Mouse (Mus musculus) neutrophil, adult 5-6 weeks (primary cell): Measurements from ENCODE around the gene A030005K14Rik. TPM values are rescaled to one million over a fixed set of nuclear protein-coding genes. Genes with fewer than 3 reads are reported as not detected.

ENCODE experiments used
- ATAC-seq: fragments of 151-379, 151-347 bp; 2 replicates; pipeline ENCODE4 v1.8.0; 2017; ENCODE audit warnings: mild to moderate bottlenecking, moderate TSS enrichment; ENCODE audit not compliant: insufficient number of reproducible peaks, poor library complexity, low FRiP score, severe bottlenecking; ENCODE audit errors: extremely low read depth
- total RNA-seq: library from RNA; stranded (forward); fragments of 200-1000 nt; gene quantifications from 2 replicates; pipeline ENCODE4 v1.2.3, GENCODE M21; 2017

A030005K14Rik gene
- total RNA-seq, 1 experiment from 2014 or later: not detected

- no peak for ATAC-seq
Observed at GRCm38 (mm10) chr1:83039080-83039479, 20.1 kb downstream of the A030005K14Rik start.

- ATAC-seq: no peak
Observed at GRCm38 (mm10) chr1:83038109-83038672, 21.0 kb downstream of the A030005K14Rik start, which contains the start of gene Slc19a3. Gene Slc19a3 (minus strand): TSS chr1:83038448.

DNA sequence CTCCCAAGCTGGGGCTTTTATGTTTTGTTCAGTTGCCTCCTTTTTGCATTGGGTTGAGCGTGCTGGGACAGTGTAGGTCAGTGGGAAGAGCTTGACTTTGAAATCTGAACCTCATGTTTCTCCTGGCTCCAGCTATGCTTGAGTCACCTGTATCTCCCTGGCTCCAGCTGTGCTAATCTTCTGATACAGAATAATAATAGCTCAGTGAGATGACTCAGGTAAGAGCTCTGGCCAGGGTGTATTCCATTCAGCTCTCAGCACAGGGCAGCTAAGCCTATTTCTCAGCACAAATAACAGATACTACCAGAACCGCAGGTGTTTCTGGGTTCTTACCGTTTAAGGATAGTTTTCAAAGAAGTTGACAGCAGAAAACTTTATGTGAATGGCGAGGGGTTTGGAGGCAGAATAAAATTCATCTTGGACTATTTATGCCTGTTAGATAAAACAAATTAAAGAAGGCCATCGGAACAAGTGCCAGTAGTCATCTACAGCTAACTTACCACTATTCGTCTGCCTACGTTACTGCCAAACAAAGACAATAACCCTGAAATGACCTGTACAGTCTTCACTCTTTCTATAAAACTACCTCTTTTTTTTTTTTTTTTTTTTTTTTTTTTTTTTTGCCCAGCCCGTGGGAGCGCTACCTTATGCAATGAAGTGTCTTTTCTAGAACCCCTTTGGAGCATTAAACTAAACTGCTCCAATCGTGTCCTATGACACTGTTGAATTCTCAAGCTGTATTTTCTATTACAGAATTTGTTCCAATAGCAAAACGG, 22.1 kb downstream of the A030005K14Rik start:
- ATAC-seq: no peak

GRCm38 (mm10) chr1:83034509-83034908, 24.7 kb downstream of the A030005K14Rik start:
- no peak for ATAC-seq

GRCm38 (mm10) chr1:83032508-83032907, 26.7 kb downstream of the A030005K14Rik start:
- ATAC-seq: no peak

- no peak for ATAC-seq
Observed at GRCm38 (mm10) chr1:83031950-83032349, 27.2 kb downstream of the A030005K14Rik start.

DNA sequence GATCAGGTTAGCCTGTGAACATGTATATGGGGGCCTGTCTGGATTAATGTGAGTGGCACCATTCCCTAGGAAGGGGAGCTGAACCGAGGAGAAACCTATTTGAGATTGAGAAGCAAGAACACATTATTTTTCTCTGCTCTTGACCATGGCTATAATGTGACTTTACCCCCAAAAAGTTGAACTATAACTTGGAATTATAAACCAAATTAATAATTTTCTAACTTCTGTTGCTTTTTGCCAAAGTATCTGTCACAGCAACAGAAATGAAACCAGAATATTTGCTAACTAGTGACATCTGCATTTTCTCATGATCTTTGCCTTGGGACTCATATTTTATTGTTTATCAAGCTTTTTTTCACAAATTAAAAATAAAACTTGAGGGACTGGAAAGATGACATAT, 42.6 kb downstream of the A030005K14Rik start:
- ATAC-seq: no peak

GRCm38 (mm10) chr1:83015329-83015879, 43.8 kb downstream of the A030005K14Rik start:
- ATAC-seq: no peak

GRCm38 (mm10) chr1:83014477-83014876, 44.7 kb downstream of the A030005K14Rik start:
- ATAC-seq: no peak

Other genes starting within 250 kb of the A030005K14Rik start
- gene Agfg1, start 219.9 kb downstream of the A030005K14Rik start, total RNA-seq: 55.2 and 59.5 TPM in 2 replicates
- gene A030005L19Rik, start 146.1 kb downstream of the A030005K14Rik start, total RNA-seq: not detected in 2 replicates
- gene A030014E15Rik, start 134.5 kb downstream of the A030005K14Rik start, total RNA-seq: not detected in 2 replicates
- gene Gm6217, start 128.0 kb downstream of the A030005K14Rik start, total RNA-seq: not detected in 2 replicates
- not detected in 2 replicates for gene A030003K21Rik, start 116.0 kb downstream of the A030005K14Rik start, total RNA-seq
- gene Gm7544, start 103.4 kb downstream of the A030005K14Rik start, total RNA-seq: not detected in 2 replicates
- gene Gm47955, start 99.1 kb downstream of the A030005K14Rik start, total RNA-seq: not detected in 2 replicates
- not detected in 2 replicates for gene Gm47959, start 58.8 kb downstream of the A030005K14Rik start, total RNA-seq
- gene Slc19a3, start 20.9 kb downstream of the A030005K14Rik start, total RNA-seq: not detected in 2 replicates
- not detected in 2 replicates for gene Krtap28-10, start 16.9 kb downstream of the A030005K14Rik start, total RNA-seq
- not detected in 2 replicates for gene Gm47969, start 14.4 kb downstream of the A030005K14Rik start, total RNA-seq
- gene Krtap28-13, start 1.6 kb upstream of the A030005K14Rik start, total RNA-seq: not detected in 2 replicates
- gene Ccl20, start 57.4 kb upstream of the A030005K14Rik start, total RNA-seq: not detected in 2 replicates
- not detected in 2 replicates for gene Daw1, start 100.4 kb upstream of the A030005K14Rik start, total RNA-seq